Mouse (Mus musculus): Measurements from ENCODE around the gene Prrc2c. TPM values are rescaled to one million over a fixed set of nuclear protein-coding genes. Genes with fewer than 3 reads are reported as not detected.

Gene Prrc2c
- total RNA-seq, 2 experiments from 2014 or later = 57.9 to 58.5 TPM

DNA sequence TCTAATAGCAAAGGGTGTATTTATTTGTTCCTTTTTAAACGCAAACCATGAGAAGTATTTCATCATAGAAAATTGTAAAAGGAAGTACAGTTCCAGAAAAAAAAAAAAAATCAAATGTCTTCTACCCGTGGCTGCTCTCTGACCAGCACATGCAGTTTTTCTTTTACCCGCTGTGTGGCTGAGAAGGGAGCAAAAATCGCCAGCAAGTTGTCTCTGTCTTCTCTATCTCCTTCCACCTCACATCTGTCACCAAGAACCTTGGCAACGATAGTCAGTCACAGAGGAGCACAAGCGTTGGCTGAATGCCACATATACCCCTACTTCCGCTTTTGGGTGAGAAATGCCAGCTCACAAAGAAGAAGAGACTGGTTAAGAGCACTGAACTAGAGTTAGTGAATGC lies 115.1 kb downstream of the Prrc2c start:
- intact Hi-C loops (cut with DNase I; ENCODE audit: low total_unique reads) = no loop called here
- no peak for DNase-seq

DNA sequence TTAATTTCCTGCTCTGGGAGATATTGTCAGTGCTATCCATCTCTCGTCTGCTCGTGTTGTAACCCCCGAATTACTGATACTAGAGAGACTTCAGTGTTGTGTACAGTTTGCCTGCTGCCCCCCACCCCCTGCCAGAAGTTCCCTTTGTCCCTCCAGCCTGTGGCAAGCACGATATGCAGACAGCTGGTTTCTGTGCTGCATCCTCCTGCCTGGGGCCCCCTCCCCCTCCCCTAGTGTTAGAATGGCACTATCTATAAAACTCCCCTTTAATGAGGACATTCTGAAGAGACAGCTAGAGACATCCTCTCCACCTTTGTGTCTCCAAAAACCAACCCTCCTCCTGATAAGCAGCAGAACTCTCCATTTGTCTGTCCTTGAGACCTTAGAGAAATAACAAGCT lies 116.5 kb downstream of the Prrc2c start:
- intact Hi-C loops (cut with DNase I; ENCODE audit: low total_unique reads) = loop anchor here (5.0 kb wide), 1 partner anchor 157 kb away; no protein-coding TSS in a partner anchor
- DNase-seq = no peak

Small RNA genes lying within 50 kb of the gene (microRNA-seq; reads per million reads assigned to microRNA genes)
- gene Gm27616 = 0 reads per million in 2 experiments

Other genes starting within 250 kb of the Prrc2c start
- gene Mettl13, start 192.0 kb downstream of the Prrc2c start, total RNA-seq (2021) = 1 to 10 TPM; 6.0 TPM
- gene Vamp4, start 170.0 kb downstream of the Prrc2c start, total RNA-seq (2021) = 10 to 100 TPM; 14.6 to 16.0 TPM
- gene Myoc, start 101.4 kb downstream of the Prrc2c start, total RNA-seq (2021) = 10 to 100 TPM; 13.4 to 14.3 TPM
- gene Myocos, start 82.3 kb downstream of the Prrc2c start, total RNA-seq (2021) = not detected
- under 1 TPM; 0.16 to 0.31 TPM for gene Fmo4, start 73.4 kb upstream of the Prrc2c start, total RNA-seq (2021)
- 10 to 100 TPM; 16.2 to 23.7 TPM for gene Fmo1, start 126.1 kb upstream of the Prrc2c start, total RNA-seq (2021)
- gene Fmo2, start 158.2 kb upstream of the Prrc2c start, total RNA-seq (2021) = 1 to 10 TPM; 3.9 to 7.8 TPM
- not detected for gene Fmo6, start 197.0 kb upstream of the Prrc2c start, total RNA-seq (2021)
- gene Fmo3, start 244.0 kb upstream of the Prrc2c start, total RNA-seq (2021) = not detected